Mouse (Mus musculus): ENCODE results near the gene Ccdc73.

DNA sequence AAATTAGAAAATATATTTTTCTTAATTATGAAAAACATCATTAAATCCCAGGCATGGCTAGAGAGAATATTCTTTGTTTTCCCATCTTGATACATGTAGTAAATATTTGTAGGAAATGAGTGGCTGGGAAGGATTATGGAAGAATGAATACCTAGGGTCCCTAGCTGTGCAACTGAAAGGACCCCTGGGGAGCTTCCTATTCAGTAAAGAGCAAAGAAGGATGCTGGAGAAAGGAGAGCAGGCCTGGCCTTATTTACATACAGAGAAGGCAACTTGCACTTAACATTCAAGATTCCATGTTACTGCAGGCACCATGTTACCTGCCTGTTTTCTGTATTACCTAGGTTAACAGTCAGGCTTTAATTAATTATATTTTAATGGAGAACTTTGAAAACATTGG lies 25.0 kb upstream of the Ccdc73 start:
- TF ChIP-seq CTCF (IDR thresholded peaks at IDR 0.05; ENCODE audit: control insufficient read depth, insufficient read depth, insufficient replicate concordance, low read depth, low read length) (no peak), POLR2A (IDR thresholded peaks at IDR 0.05; ENCODE audit: control insufficient read depth, low read depth, low read length) (no peak)

Measured in testis, adult 2 months (tissue).